Mouse (Mus musculus) natural killer cell, adult 2 months (primary cell): Measurements from ENCODE around the gene Olfr1496.
"Not testable (repeated sequence)": the region's sequence is repeated elsewhere in the genome, so short reads cannot be mapped to it uniquely, and the experiment has no call there.

Experiments
- DNase-seq, 2 experiments: peaks; one replicate each; pipeline ENCODE4 v3.0.0; 2022; ENCODE audit warnings: low spot score in 2 of 2

The Olfr1496 gene

DNA sequence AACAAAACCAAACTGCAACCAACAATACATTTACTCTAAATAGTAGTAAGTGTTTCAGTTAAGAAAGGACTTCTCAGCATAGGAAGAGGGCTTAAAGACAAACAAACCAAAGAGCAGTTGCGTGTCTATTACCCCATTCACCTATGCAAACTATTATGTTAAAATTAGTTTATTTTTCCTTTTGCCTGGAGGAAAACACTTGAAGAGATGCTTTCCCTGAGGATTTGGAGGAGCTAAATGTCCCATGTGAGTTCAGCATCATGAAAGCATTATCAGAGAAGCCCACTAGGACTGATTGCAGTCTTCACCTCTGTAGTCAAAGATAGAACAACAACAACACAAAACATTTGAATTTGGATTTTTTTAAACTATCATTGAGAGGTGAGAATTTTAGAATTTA is at the start of gene Olfr1496:
Olfr1496 (plus strand) TSS at position 301 of the 400 bp plus-strand sequence.
- DNase-seq: no peak

DNA sequence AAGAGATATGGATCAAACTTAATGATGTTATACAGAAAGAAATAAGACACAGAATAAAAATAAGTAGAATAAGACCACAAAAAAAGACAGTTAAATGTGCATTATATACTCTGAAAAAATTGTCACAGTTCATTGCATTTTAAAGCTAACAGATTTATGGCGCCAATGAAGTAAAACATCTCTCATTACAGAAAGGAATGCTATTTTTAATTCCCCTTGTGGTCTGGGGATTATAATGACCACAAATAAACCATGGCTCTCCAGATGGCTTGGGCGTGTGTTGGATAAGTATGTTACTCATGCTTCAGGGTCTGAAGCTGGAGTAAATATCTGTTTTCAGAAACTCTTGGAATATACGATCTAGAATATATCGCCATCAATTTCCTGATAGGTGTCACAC is 38.2 kb upstream of the Olfr1496 start, which contains the start of gene Olfr1494:
Olfr1494 (plus strand) TSS at position 301 of the 400 bp plus-strand sequence.
- DNase-seq: no peak

- no peak for DNase-seq
Measured at GRCm38 (mm10) chr19:13749366-13749765, 28.3 kb upstream of the Olfr1496 start.

DNA sequence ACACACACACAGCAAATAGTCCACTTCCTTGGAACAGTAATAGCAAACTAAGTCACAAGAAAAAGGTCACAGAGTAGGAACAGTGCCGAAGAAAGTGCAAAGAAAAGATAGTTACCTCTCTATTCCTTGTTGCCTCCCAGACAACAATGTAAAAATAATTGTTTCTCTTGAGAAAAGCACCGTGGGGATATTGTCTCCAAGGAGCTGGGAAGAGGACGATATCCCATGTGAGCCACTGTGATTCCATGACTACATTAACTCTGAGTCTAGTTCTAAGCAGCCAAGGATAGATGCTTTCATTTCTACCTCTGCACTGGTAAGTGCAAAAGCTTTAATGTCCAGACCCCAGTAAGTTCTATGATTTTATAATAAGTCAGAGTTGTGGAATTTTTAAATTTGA is 13.4 kb upstream of the Olfr1496 start, which contains the start of gene Olfr1495:
Olfr1495 (plus strand) TSS at position 301 of the 400 bp plus-strand sequence.
- DNase-seq: no peak

DNA sequence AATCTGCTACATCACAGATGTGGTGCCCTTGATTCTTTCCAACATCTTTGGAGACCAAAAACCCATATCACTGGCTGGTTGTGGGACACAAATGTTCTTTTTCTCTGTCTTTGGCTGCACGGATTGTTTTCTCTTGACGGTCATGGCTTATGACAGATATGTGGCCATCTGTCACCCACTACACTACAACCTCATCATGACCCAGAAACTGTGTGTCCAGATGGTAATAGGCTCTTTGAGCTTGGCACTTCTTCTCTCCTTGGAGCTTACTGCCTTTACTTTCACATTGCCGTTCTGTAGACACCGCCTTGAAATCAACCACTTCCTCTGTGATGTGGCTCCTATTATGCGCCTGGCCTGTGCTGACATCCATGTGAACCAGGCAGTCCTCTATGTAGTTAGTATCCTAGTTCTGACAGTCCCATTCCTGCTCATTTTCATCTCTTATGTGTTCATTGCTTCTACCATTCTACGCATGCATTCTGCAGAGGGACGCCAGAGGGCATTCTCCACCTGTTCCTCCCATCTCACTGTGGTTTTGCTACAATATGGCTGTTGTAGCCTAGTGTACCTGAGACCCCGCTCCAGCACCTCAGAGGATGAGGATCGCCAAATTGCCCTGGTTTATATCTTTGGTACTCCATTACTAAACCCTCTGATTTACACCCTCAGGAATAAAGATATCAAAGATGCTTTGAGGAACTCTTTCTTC is 9.0 kb upstream of the Olfr1496 start:
- DNase-seq: no peak

DNA sequence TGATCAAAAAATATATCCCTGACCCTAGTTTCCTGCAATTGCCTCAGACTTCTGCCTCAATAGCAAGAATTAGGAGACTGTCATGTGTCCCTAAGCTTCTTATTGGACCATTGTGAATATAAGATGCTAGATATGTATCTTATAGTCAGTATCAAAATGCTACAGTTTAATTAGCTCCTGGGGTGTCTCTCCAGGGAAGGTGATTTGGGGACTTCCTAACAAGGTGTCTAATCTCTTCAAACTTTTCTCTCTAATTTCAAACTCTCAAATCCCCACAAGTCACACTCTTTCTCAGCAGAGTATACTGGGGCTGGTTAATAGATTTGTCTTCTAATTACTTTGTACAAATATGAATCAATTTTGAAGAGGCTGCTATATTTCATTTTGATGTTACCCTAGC is 20.4 kb downstream of the Olfr1496 start, which contains the start of gene Olfr1497:
Olfr1497 (minus strand) TSS at position 101 of the 400 bp plus-strand sequence.
- DNase-seq: no peak

DNA sequence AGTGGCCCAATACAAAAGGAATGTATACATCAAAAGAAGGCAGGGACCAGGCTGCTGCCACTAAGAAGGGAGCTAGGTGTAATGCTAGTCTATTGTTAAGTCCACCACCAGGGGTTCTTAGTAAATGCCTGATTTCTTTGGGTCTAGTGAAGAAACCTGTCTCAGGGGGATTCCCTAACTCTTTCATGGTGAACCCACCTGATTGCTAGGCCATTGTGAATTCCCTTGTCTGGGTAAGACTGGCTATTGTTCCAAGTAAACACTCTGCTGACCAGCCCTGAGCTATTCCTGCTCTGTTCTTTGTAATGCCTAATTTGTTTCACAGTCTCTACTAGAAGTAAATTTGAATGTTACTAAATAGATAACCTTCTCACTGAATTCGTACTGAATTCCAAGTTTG is 27.8 kb downstream of the Olfr1496 start:
- DNase-seq: not testable (repeated sequence)

- DNase-seq: no peak
Measured at GRCm38 (mm10) chr19:13812823-13813222, 35.1 kb downstream of the Olfr1496 start.

- no peak for DNase-seq
Measured at GRCm38 (mm10) chr19:13818827-13819226, 41.1 kb downstream of the Olfr1496 start.

- DNase-seq: no peak
Measured at GRCm38 (mm10) chr19:13819347-13819746, 41.7 kb downstream of the Olfr1496 start, which contains the start of gene Olfr1499. Gene Olfr1499, minus strand, starts transcription at chr19:13819447.

- DNase-seq: no peak
Measured at GRCm38 (mm10) chr19:13820847-13821246, 43.2 kb downstream of the Olfr1496 start.

DNA sequence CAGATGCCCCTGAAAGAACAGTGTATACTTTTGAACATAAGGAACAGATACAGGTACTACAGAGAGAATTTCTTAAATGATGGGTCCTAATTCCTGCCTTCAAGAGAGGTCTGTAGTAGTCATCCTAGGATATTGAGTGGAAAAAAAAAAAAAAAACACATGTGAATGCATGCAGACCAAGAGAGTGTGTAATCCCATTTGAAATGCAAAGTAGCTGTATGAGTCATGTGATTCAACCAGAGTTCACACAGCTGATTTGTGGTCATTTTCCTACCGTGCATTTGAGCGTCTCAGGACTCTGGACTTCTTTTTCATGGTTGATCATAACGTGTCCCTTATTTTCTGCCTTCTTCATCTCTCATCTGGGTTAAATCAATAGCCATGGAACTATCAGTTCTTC is 50.8 kb downstream of the Olfr1496 start:
- no peak for DNase-seq

- DNase-seq: no peak
Measured at GRCm38 (mm10) chr19:13830388-13830787, 52.7 kb downstream of the Olfr1496 start, which contains the start of gene Olfr1500. Gene Olfr1500, minus strand, starts transcription at chr19:13830488.
